Mouse (Mus musculus): ENCODE measurements at regions not wholly inside any gene's neighbourhood (a gene's known extent, or its start where the extent isn't known, plus 50 kb on each side); places are given as distances from the start of the nearest gene placed in this dataset.

GRCm38 (mm10) chr10:19126922-19127321, 111.5 kb upstream of the Tnfaip3 start:
- TF ChIP-seq CTCF (IDR thresholded peaks at IDR 0.05; ENCODE audit: low read depth), result no peak
- TF ChIP-seq EP300 (IDR thresholded peaks at IDR 0.05; ENCODE audit: low read depth), result no peak
